Mouse (Mus musculus): ENCODE data around the gene Dock6. TPM values are rescaled to one million over a fixed set of nuclear protein-coding genes. Genes with fewer than 3 reads are reported as not detected.

Gene Dock6
- total and polyA plus RNA-seq, 3 experiments: 5.0 to 21.3 TPM; not detected in 1

- DNase-seq (ENCODE audit: low read depth, low spot score): peak; percentile 90
- Histone ChIP-seq H3K9me3 (replicated peaks; ENCODE audit: insufficient read depth, low read length) (no peaks in the 10 kb centered on the region), H3K27ac (ENCODE audit: control insufficient read depth, low read depth, low read length) (no peak overlapping the region), H3K27me3 (ENCODE audit: control insufficient read depth in 1 of 2, insufficient read depth in 2 of 2, low read length in 2 of 2) (no peaks in the 10 kb centered on the region), H3K36me3 (ENCODE audit: control insufficient read depth in 1 of 2, insufficient read depth in 2 of 2, low read length in 2 of 2) (no peaks in the 10 kb centered on the region), H3K4me1 (ENCODE audit: control insufficient read depth in 1 of 2, insufficient read depth in 2 of 2, low read length in 2 of 2) (no peaks in the 10 kb centered on the region), H3K4me3 (ENCODE audit: control insufficient read depth in 1 of 2, insufficient read depth in 1 of 2, low read depth in 2 of 2, low read length in 2 of 2) (no peak overlapping the region), H3K9ac (ENCODE audit: control insufficient read depth, low read depth, low read length, poor library complexity, severe bottlenecking) (no peak overlapping the region), H3K79me2 (ENCODE audit: control insufficient read depth, insufficient read depth, low read length, poor library complexity) (no peaks in the 10 kb centered on the region)
- TF ChIP-seq TCF12 (IDR thresholded peaks at IDR 0.05; ENCODE audit: low read depth, low read length): no peak
- TF ChIP-seq RAD21 (IDR thresholded peaks at IDR 0.05; ENCODE audit: low read depth, low read length): peak; percentile 96
- TF ChIP-seq POLR2AphosphoS5 (IDR thresholded peaks at IDR 0.05; ENCODE audit: borderline replicate concordance, low read depth, low read length): no peak
- TF ChIP-seq KAT2A (conservative IDR thresholded peaks at IDR 0.05; ENCODE audit: low read depth, low read length): no peak
- no peak for TF ChIP-seq NRF1 (IDR thresholded peaks at IDR 0.05; ENCODE audit: insufficient read depth, low read depth, low read length, poor library complexity, severe bottlenecking)
- TF ChIP-seq MAFK (IDR thresholded peaks at IDR 0.05; ENCODE audit: borderline replicate concordance, low read depth, low read length): peak; percentile 53; the same call in 1 of the 2 replicates
- TF ChIP-seq GATA1 (IDR thresholded peaks at IDR 0.05; ENCODE audit: low read depth, low read length): no peak
- TF ChIP-seq SMC3 (IDR thresholded peaks at IDR 0.05; ENCODE audit: low read depth, low read length): peak; percentile 99
- TF ChIP-seq ETS1 (IDR thresholded peaks at IDR 0.05; ENCODE audit: low read depth, low read length): no peak
- TF ChIP-seq ZNF384 (IDR thresholded peaks at IDR 0.05; ENCODE audit: low read depth, low read length): peak; percentile 87
- no peak for TF ChIP-seq TBP (IDR thresholded peaks at IDR 0.05; ENCODE audit: low read depth, low read length)
- TF ChIP-seq MYB (IDR thresholded peaks at IDR 0.05; ENCODE audit: low read depth, low read length): no peak
- no peak for TF ChIP-seq ZKSCAN1 (IDR thresholded peaks at IDR 0.05; ENCODE audit: low read depth, low read length)
- no peak for TF ChIP-seq ELF1 (IDR thresholded peaks at IDR 0.05; ENCODE audit: low read depth, low read length)
- no peak; the same call in 1 of the 2 replicates for TF ChIP-seq MAX (IDR thresholded peaks at IDR 0.05; ENCODE audit: low read length)
- no peak for TF ChIP-seq BHLHE40 (IDR thresholded peaks at IDR 0.05; ENCODE audit: borderline replicate concordance, low read depth, low read length)
- no peak for TF ChIP-seq E2F4 (IDR thresholded peaks at IDR 0.05; ENCODE audit: borderline replicate concordance, low read depth, low read length)
- TF ChIP-seq MXI1 (IDR thresholded peaks at IDR 0.05; ENCODE audit: low read depth, low read length): no peak
- no peak for TF ChIP-seq NELFE (IDR thresholded peaks at IDR 0.05; ENCODE audit: low read depth, low read length)
- TF ChIP-seq CHD2 (IDR thresholded peaks at IDR 0.05; ENCODE audit: low read length): no peak
- peak; percentile 98 for TF ChIP-seq ZC3H11A (IDR thresholded peaks at IDR 0.05; ENCODE audit: low read depth, low read length)
- TF ChIP-seq HCFC1 (IDR thresholded peaks at IDR 0.05; ENCODE audit: low read depth, low read length): 0 out of 2 replicates have a peak, but pooled peaks have one; percentile 39
- peak; percentile 95 to 99 (median 98) for TF ChIP-seq CTCF (IDR thresholded peaks at IDR 0.05 in 2 of 3, conservative IDR thresholded peaks at IDR 0.05 in 1 of 3; ENCODE audit: control insufficient read depth in 1 of 3, insufficient read depth in 1 of 3, low read depth in 2 of 3, low read length in 3 of 3, poor library complexity in 1 of 3, severe bottlenecking in 1 of 3)
- 0 out of 2 replicates have a peak, but pooled peaks have one; percentile 21 for TF ChIP-seq RCOR1 (IDR thresholded peaks at IDR 0.05; ENCODE audit: low read depth, low read length)
- TF ChIP-seq UBTF (IDR thresholded peaks at IDR 0.05; ENCODE audit: borderline replicate concordance, insufficient read depth, low read depth, low read length): no peak
- TF ChIP-seq MAZ (IDR thresholded peaks at IDR 0.05; ENCODE audit: low read depth, low read length): peak; percentile 62; the same call in 1 of the 2 replicates
- no peak for TF ChIP-seq EP300 (IDR thresholded peaks at IDR 0.05; ENCODE audit: low read depth in 1 of 2, low read length in 2 of 2)
- TF ChIP-seq MEF2A (IDR thresholded peaks at IDR 0.05; ENCODE audit: extremely low read depth, insufficient replicate concordance, low read depth, low read length, poor library complexity, severe bottlenecking): no peak
- TF ChIP-seq USF2 (IDR thresholded peaks at IDR 0.05; ENCODE audit: borderline replicate concordance in 1 of 2, insufficient read depth in 1 of 2, low read depth in 1 of 2, low read length in 2 of 2): no peak
- TF ChIP-seq MYC (IDR thresholded peaks at IDR 0.05; ENCODE audit: low read depth, low read length): no peak; the same call in 1 of the 2 replicates
- no peak for TF ChIP-seq TAL1 (IDR thresholded peaks at IDR 0.05; ENCODE audit: low read length)
- no peak for TF ChIP-seq POLR2AphosphoS2 (IDR thresholded peaks at IDR 0.05; ENCODE audit: low read length)
- no peak for TF ChIP-seq CHD1 (IDR thresholded peaks at IDR 0.05; ENCODE audit: low read depth, low read length)
- no peak for TF ChIP-seq USF1 (IDR thresholded peaks at IDR 0.05; ENCODE audit: low read depth, low read length)
- no peak for TF ChIP-seq POLR2A (IDR thresholded peaks at IDR 0.05; ENCODE audit: control insufficient read depth in 1 of 2, insufficient read depth in 1 of 2, low read depth in 1 of 2, low read length in 2 of 2, poor library complexity in 1 of 2)
- TF ChIP-seq JUND (IDR thresholded peaks at IDR 0.05; ENCODE audit: low read depth, low read length): 0 out of 2 replicates have a peak, but pooled peaks have one; percentile 9
- peak; percentile 64 for TF ChIP-seq SIN3A (IDR thresholded peaks at IDR 0.05; ENCODE audit: low read length)
Observed at GRCm38 (mm10) chr9:21840115-21840787, 12.2 kb downstream of the Dock6 start.
